Mouse (Mus musculus) midbrain, embryonic 15.5 days (tissue): ENCODE data around the gene Rev1. TPM values are rescaled to one million over a fixed set of nuclear protein-coding genes. Genes with fewer than 3 reads are reported as not detected.

Experiments
- ATAC-seq: fragments of 200-750 bp; cut with Nextera tagmentation; replicated peaks from 2 replicates; pipeline ENCODE4 v1.8.0; 2017; ENCODE audit warnings: moderate TSS enrichment
- H3K27ac ChIP-seq: fragments of 300-500 bp; sonication (generic); 2 replicates; pipeline ENCODE4 v1.5.1; 2015; ENCODE audit warnings: mild to moderate bottlenecking, inconsistent platforms
- H3K27me3 ChIP-seq: fragments of 300-500 bp; sonication (generic); replicated peaks from 2 replicates; pipeline ENCODE4 v1.6.1; 2015; ENCODE audit warnings: inconsistent platforms
- H3K36me3 ChIP-seq: fragments of 300-500 bp; sonication (generic); replicated peaks from 2 replicates; pipeline ENCODE4 v1.6.1; 2015; ENCODE audit warnings: inconsistent platforms
- H3K4me1 ChIP-seq: fragments of 300-500 bp; sonication (generic); 2 replicates; pipeline ENCODE4 v1.6.1; 2015; ENCODE audit warnings: inconsistent platforms
- H3K4me2 ChIP-seq: fragments of 300-500 bp; sonication (generic); 2 replicates; pipeline ENCODE4 v1.6.1; 2015; ENCODE audit warnings: inconsistent platforms, mild to moderate bottlenecking, moderate library complexity
- H3K4me3 ChIP-seq: fragments of 300-500 bp; sonication (generic); 2 replicates; pipeline ENCODE4 v1.5.1; 2015; ENCODE audit warnings: mild to moderate bottlenecking, inconsistent platforms
- H3K9ac ChIP-seq: fragments of 300-500 bp; sonication (generic); 2 replicates; pipeline ENCODE4 v1.6.1; 2015; ENCODE audit warnings: mild to moderate bottlenecking, inconsistent platforms
- H3K9me3 ChIP-seq: fragments of 300-500 bp; sonication (generic); 2 replicates; pipeline ENCODE4 v1.6.1; 2016; ENCODE audit warnings: inconsistent platforms
- WGBS: fragments of 180-500 bp; shearing (Covaris S2); methylation state at CpG from one replicate; pipeline ENCODE4 v1.1.7; 2015; ENCODE audit warnings: mixed read lengths; 5-methylcytosine and 5-hydroxymethylcytosine counted together
- polyA plus RNA-seq: library from polyadenylated mRNA; unstranded; fragments of >200 nt; fragmentation: Nextera tagmentation; extraction: Ambion mirVana; gene quantifications from 2 replicates; pipeline ENCODE4 v1.2.1, GENCODE M21; 2015

Gene Rev1
- polyA plus RNA-seq, 1 experiment from 2014 or later = 39.7 TPM

GRCm38 (mm10) chr1:38058417-38058816 lies 71.2 kb downstream of the Rev1 start:
- H3K9me3 ChIP-seq = no peaks in the 10 kb centered on the region
- no peak overlapping the region for H3K27ac ChIP-seq
- ATAC-seq = no peak
- no peak overlapping the region for H3K9ac ChIP-seq
- no peak overlapping the region for H3K4me3 ChIP-seq
- no peak overlapping the region for H3K4me2 ChIP-seq
- no peaks in the 10 kb centered on the region for H3K4me1 ChIP-seq
- peaks cover 52% of the 10 kb centered on the region for H3K36me3 ChIP-seq
- 87% methylated on average over 6 of the region's 6 CpGs for WGBS
- no peaks in the 10 kb centered on the region for H3K27me3 ChIP-seq

GRCm38 (mm10) chr1:38055176-38055575 lies 74.4 kb downstream of the Rev1 start:
- no peak overlapping the region for H3K9ac ChIP-seq
- no peak for ATAC-seq
- H3K27ac ChIP-seq = no peak overlapping the region
- no peaks in the 10 kb centered on the region for H3K9me3 ChIP-seq
- H3K27me3 ChIP-seq = no peaks in the 10 kb centered on the region
- peaks cover 58% of the 10 kb centered on the region for H3K36me3 ChIP-seq
- H3K4me3 ChIP-seq = no peak overlapping the region
- no peak overlapping the region for H3K4me2 ChIP-seq
- WGBS = 95% methylated on average over 5 of the region's 5 CpGs
- no peaks in the 10 kb centered on the region for H3K4me1 ChIP-seq

GRCm38 (mm10) chr1:38049562-38049961 lies 80.0 kb downstream of the Rev1 start:
- no peak overlapping the region for H3K27ac ChIP-seq
- no peak overlapping the region for H3K4me3 ChIP-seq
- no peaks in the 10 kb centered on the region for H3K27me3 ChIP-seq
- peaks cover 78% of the 10 kb centered on the region for H3K36me3 ChIP-seq
- whole genome bisulfite sequencing = 70% methylated on average over 4 of the region's 4 CpGs
- H3K4me2 ChIP-seq = no peak overlapping the region
- H3K9ac ChIP-seq = no peak overlapping the region
- H3K4me1 ChIP-seq = no peaks in the 10 kb centered on the region
- ATAC-seq = no peak
- no peaks in the 10 kb centered on the region for H3K9me3 ChIP-seq

- WGBS = 94% methylated on average over 3 of the region's 3 CpGs
- Histone ChIP-seq H3K4me3 (no peak overlapping the region), H3K27ac (no peak overlapping the region), H3K9me3 (no peaks in the 10 kb centered on the region), H3K27me3 (no peaks in the 10 kb centered on the region), H3K4me2 (no peak overlapping the region), H3K9ac (no peak overlapping the region), H3K36me3 (peaks cover 66% of the 10 kb centered on the region), H3K4me1 (no peaks in the 10 kb centered on the region)
- ATAC-seq = no peak
These were observed 81.5 kb downstream of the Rev1 start for GRCm38 (mm10) chr1:38048121-38048520.

GRCm38 (mm10) chr1:38038898-38039297 lies 90.7 kb downstream of the Rev1 start:
- H3K4me3 ChIP-seq = no peak overlapping the region
- no peaks in the 10 kb centered on the region for H3K4me1 ChIP-seq
- ATAC-seq = no peak
- H3K9ac ChIP-seq = no peak overlapping the region
- no peak overlapping the region for H3K27ac ChIP-seq
- no peaks in the 10 kb centered on the region for H3K27me3 ChIP-seq
- 0 out of 2 replicates have a peak, but pooled peaks cover 2% of the 10 kb centered on the region for H3K9me3 ChIP-seq
- no peak overlapping the region for H3K4me2 ChIP-seq
- H3K36me3 ChIP-seq = peaks cover 64% of the 10 kb centered on the region
- 96% methylated on average over 2 of the region's 2 CpGs for WGBS

GRCm38 (mm10) chr1:38037375-38037774 lies 92.2 kb downstream of the Rev1 start:
- no peak overlapping the region for H3K4me2 ChIP-seq
- no peak for ATAC-seq
- no peaks in the 10 kb centered on the region for H3K27me3 ChIP-seq
- no peak overlapping the region for H3K27ac ChIP-seq
- no peak overlapping the region for H3K9ac ChIP-seq
- no peaks in the 10 kb centered on the region for H3K4me1 ChIP-seq
- H3K9me3 ChIP-seq = 0 out of 2 replicates have a peak, but pooled peaks cover 2% of the 10 kb centered on the region
- no peak overlapping the region for H3K4me3 ChIP-seq
- 93% methylated on average over 5 of the region's 5 CpGs for WGBS
- peaks cover 63% of the 10 kb centered on the region for H3K36me3 ChIP-seq

GRCm38 (mm10) chr1:38035521-38035920 lies 94.1 kb downstream of the Rev1 start:
- Histone ChIP-seq H3K9ac (no peak overlapping the region), H3K36me3 (peaks cover 49% of the 10 kb centered on the region), H3K9me3 (no peaks in the 10 kb centered on the region), H3K27me3 (no peaks in the 10 kb centered on the region), H3K4me3 (no peak overlapping the region), H3K4me2 (no peak overlapping the region), H3K4me1 (no peaks in the 10 kb centered on the region), H3K27ac (no peak overlapping the region)
- no peak for ATAC-seq
- WGBS = 93% methylated on average over 4 of the region's 4 CpGs

- Histone ChIP-seq H3K4me1 (no peaks in the 10 kb centered on the region), H3K4me3 (no peak overlapping the region), H3K9ac (no peak overlapping the region), H3K27me3 (no peaks in the 10 kb centered on the region), H3K9me3 (no peaks in the 10 kb centered on the region), H3K27ac (no peak overlapping the region), H3K36me3 (peaks cover 10% of the 10 kb centered on the region; the same call in 1 of the 2 replicates), H3K4me2 (no peak overlapping the region)
- WGBS = 97% methylated on average over 5 of the region's 5 CpGs
- no peak for ATAC-seq
These were observed 98.2 kb downstream of the Rev1 start for GRCm38 (mm10) chr1:38031391-38031790.

GRCm38 (mm10) chr1:38027301-38027700 lies 102.3 kb downstream of the Rev1 start:
- ATAC-seq = no peak
- Histone ChIP-seq H3K9me3 (no peaks in the 10 kb centered on the region), H3K4me2 (no peak overlapping the region), H3K4me1 (no peaks in the 10 kb centered on the region), H3K27ac (no peak overlapping the region), H3K9ac (no peak overlapping the region), H3K4me3 (no peak overlapping the region), H3K27me3 (no peaks in the 10 kb centered on the region), H3K36me3 (peaks cover 16% of the 10 kb centered on the region)
- 94% methylated on average over 7 of the region's 7 CpGs for WGBS

GRCm38 (mm10) chr1:38014551-38015203 lies 114.9 kb downstream of the Rev1 start:
- no peak overlapping the region for H3K9ac ChIP-seq
- no peak for ATAC-seq
- peaks cover 14% of the 10 kb centered on the region; the same call in 1 of the 2 replicates for H3K36me3 ChIP-seq
- 93% methylated on average over 2 of the region's 2 CpGs for WGBS
- no peak overlapping the region for H3K4me3 ChIP-seq
- no peak overlapping the region for H3K27ac ChIP-seq
- H3K4me2 ChIP-seq = no peak overlapping the region
- no peaks in the 10 kb centered on the region for H3K4me1 ChIP-seq
- H3K27me3 ChIP-seq = no peaks in the 10 kb centered on the region
- no peaks in the 10 kb centered on the region for H3K9me3 ChIP-seq

- no peak overlapping the region for H3K9ac ChIP-seq
- H3K4me3 ChIP-seq = no peak overlapping the region
- no peak overlapping the region for H3K27ac ChIP-seq
- no peak for ATAC-seq
- no peaks in the 10 kb centered on the region for H3K36me3 ChIP-seq
- H3K4me1 ChIP-seq = no peaks in the 10 kb centered on the region
- no peak overlapping the region for H3K4me2 ChIP-seq
- H3K27me3 ChIP-seq = no peaks in the 10 kb centered on the region
- H3K9me3 ChIP-seq = no peaks in the 10 kb centered on the region
These were observed 117.1 kb downstream of the Rev1 start for GRCm38 (mm10) chr1:38012509-38012908.

- WGBS = 87% methylated on average over 3 of the region's 3 CpGs
- ATAC-seq = no peak
These were observed 117.5 kb downstream of the Rev1 start for GRCm38 (mm10) chr1:38012104-38012503.

GRCm38 (mm10) chr1:38011647-38012046 lies 118.0 kb downstream of the Rev1 start:
- no peaks in the 10 kb centered on the region for H3K27me3 ChIP-seq
- H3K36me3 ChIP-seq = no peaks in the 10 kb centered on the region
- H3K4me1 ChIP-seq = no peaks in the 10 kb centered on the region
- H3K9me3 ChIP-seq = no peaks in the 10 kb centered on the region
- 81% methylated on average over 6 of the region's 6 CpGs for WGBS
- no peak overlapping the region for H3K4me2 ChIP-seq
- no peak overlapping the region for H3K4me3 ChIP-seq
- H3K27ac ChIP-seq = no peak overlapping the region
- no peak for ATAC-seq
- no peak overlapping the region for H3K9ac ChIP-seq

More at GRCm38 (mm10) chr1:38012104-38012503, 117.5 kb downstream of the Rev1 start:
- H3K4me2 ChIP-seq = no peak overlapping the region
- H3K4me3 ChIP-seq = no peak overlapping the region
- H3K9ac ChIP-seq = no peak overlapping the region
- no peaks in the 10 kb centered on the region for H3K27me3 ChIP-seq
- H3K36me3 ChIP-seq = no peaks in the 10 kb centered on the region
- no peaks in the 10 kb centered on the region for H3K9me3 ChIP-seq
- no peak overlapping the region for H3K27ac ChIP-seq
- no peaks in the 10 kb centered on the region for H3K4me1 ChIP-seq
